8 mouse cellular contexts compared by ENCODE assay signal in genomic region chr17:67584937-67585579, GRCm38 (mm10). TPM values are rescaled to one million over a fixed set of nuclear protein-coding genes. Genes with fewer than 3 reads are reported as not detected.
DNase-seq lines count a peak whose midpoint lies in the region; ATAC-seq and TF ChIP-seq lines count a peak whose summit lies in the region.

No protein-coding gene starts in this region.

- no peak overlapping the region for H3K9ac ChIP-seq in forebrain, embryonic 13.5 days
- H3K9ac ChIP-seq in liver, postnatal 0 days (replicated peaks), result no peak overlapping the region
- H3K9ac ChIP-seq in neural tube, embryonic 15.5 days (replicated peaks), result no peak overlapping the region

- H3K4me2 ChIP-seq in forebrain, embryonic 13.5 days, result no peak overlapping the region
- H3K4me2 ChIP-seq in liver, postnatal 0 days (ENCODE audit: low read depth, low read length), result no peak overlapping the region
- no peak overlapping the region for H3K4me2 ChIP-seq in neural tube, embryonic 15.5 days

- intact Hi-C loops in heart, postnatal 14 days (cut with DNase I), result loop anchor here (2.0 to 10.0 kb wide), 6 partner anchors 82 to 1008 kb away; partner anchors contain the start of gene Ptprm

- no peaks in the 10 kb centered on the region for H3K9me3 ChIP-seq in forebrain, embryonic 13.5 days (replicated peaks)
- no peaks in the 10 kb centered on the region for H3K9me3 ChIP-seq in liver, postnatal 0 days (ENCODE audit: low read length)
- H3K9me3 ChIP-seq in neural tube, embryonic 15.5 days (replicated peaks), result no peaks in the 10 kb centered on the region

- no peaks in the 10 kb centered on the region for H3K4me1 ChIP-seq in forebrain, embryonic 13.5 days
- no peaks in the 10 kb centered on the region for H3K4me1 ChIP-seq in liver, postnatal 0 days (ENCODE audit: insufficient read depth)
- H3K4me1 ChIP-seq in neural tube, embryonic 15.5 days, result peaks cover 7% of the 10 kb centered on the region; the same call in 1 of the 2 replicates

- H3ac ChIP-seq in C2C12 (ENCODE audit: control insufficient read depth, insufficient read length, low read depth), result no peak overlapping the region

- no peak overlapping the region for H3K4me3 ChIP-seq in C2C12 (ENCODE audit: insufficient read depth, poor library complexity, severe bottlenecking)
- H3K4me3 ChIP-seq in forebrain, embryonic 13.5 days, result no peak overlapping the region
- H3K4me3 ChIP-seq in liver, postnatal 0 days (ENCODE audit: low read depth, low read length), result no peak overlapping the region
- H3K4me3 ChIP-seq in neural tube, embryonic 15.5 days (replicated peaks), result no peak overlapping the region

- no peaks in the 10 kb centered on the region for H3K36me3 ChIP-seq in C2C12 (ENCODE audit: control insufficient read depth, insufficient read depth)
- no peaks in the 10 kb centered on the region for H3K36me3 ChIP-seq in forebrain, embryonic 13.5 days (ENCODE audit: poor library complexity, severe bottlenecking)
- H3K36me3 ChIP-seq in liver, postnatal 0 days (replicated peaks; ENCODE audit: insufficient read depth, low read length), result no peaks in the 10 kb centered on the region
- H3K36me3 ChIP-seq in neural tube, embryonic 15.5 days, result no peaks in the 10 kb centered on the region

- no peaks in the 10 kb centered on the region for H3K79me3 ChIP-seq in C2C12 (ENCODE audit: low read depth)

- H3K27ac ChIP-seq in forebrain, embryonic 13.5 days, result no peak overlapping the region
- H3K27ac ChIP-seq in liver, postnatal 0 days (ENCODE audit: low read depth), result no peak overlapping the region
- H3K27ac ChIP-seq in neural tube, embryonic 15.5 days (replicated peaks), result no peak overlapping the region; the same call in 1 of the 2 replicates

- peak; percentile 11 for TF ChIP-seq CTCF in C2C12 (IDR thresholded peaks at IDR 0.05; ENCODE audit: control insufficient read depth, insufficient read depth, insufficient read length)
- peak; percentile 80 for TF ChIP-seq CTCF in liver, postnatal 0 days (IDR thresholded peaks at IDR 0.05; ENCODE audit: low read depth)

- peak; percentile 14 for DNase-seq in c-Kit-positive CD71-positive TER-119-negative erythroid progenitor cells, embryonic 14.5 days (ENCODE audit: low read depth)
- DNase-seq in heart, postnatal 14 days, result peak; percentile 86 to 91
- DNase-seq in kidney, postnatal 36 days, result peak; percentile 75 to 91
- peak; percentile 73 for DNase-seq in liver, postnatal 0 days
- peak; percentile 11 to 18 for DNase-seq in thymus, postnatal 36 days

- H3K79me2 ChIP-seq in C2C12 (ENCODE audit: control insufficient read depth, insufficient read depth), result no peaks in the 10 kb centered on the region

- TF ChIP-seq EP300 in liver, postnatal 0 days (IDR thresholded peaks at IDR 0.05; ENCODE audit: low read depth), result no peak

- H3K27me3 ChIP-seq in C2C12 (ENCODE audit: control insufficient read depth, insufficient read depth, insufficient read length), result peaks cover 7% of the 10 kb centered on the region
- no peaks in the 10 kb centered on the region for H3K27me3 ChIP-seq in forebrain, embryonic 13.5 days
- no peaks in the 10 kb centered on the region for H3K27me3 ChIP-seq in liver, postnatal 0 days (ENCODE audit: insufficient read depth, low read length)
- H3K27me3 ChIP-seq in neural tube, embryonic 15.5 days (replicated peaks), result no peaks in the 10 kb centered on the region

- WGBS in forebrain, embryonic 13.5 days, result 22% methylated on average over 6 of the region's 6 CpGs
- 20% methylated on average over 6 of the region's 6 CpGs for WGBS in liver, postnatal 0 days (ENCODE audit: insufficient replicate concordance)
- 18% methylated on average over 6 of the region's 6 CpGs for WGBS in neural tube, embryonic 15.5 days

- ATAC-seq in forebrain, embryonic 13.5 days, result peak; percentile 90
- no peak for ATAC-seq in liver, postnatal 0 days
- peak; percentile 79 for ATAC-seq in neural tube, embryonic 15.5 days (ENCODE audit: low FRiP score)

TF ChIP-seq in C2C12, 6 proteins besides CTCF, POLR2A, EP300 and RAD21:
- no peak for TF ChIP-seq USF1 (IDR thresholded peaks at IDR 0.05; ENCODE audit: low read depth)
- no peak for TF ChIP-seq MAX (IDR thresholded peaks at IDR 0.05)
- no peak for TF ChIP-seq FOSL1 (IDR thresholded peaks at IDR 0.05; ENCODE audit: insufficient read depth, low read length, poor library complexity, severe bottlenecking)
- TF ChIP-seq MYOG (IDR thresholded peaks at IDR 0.05; ENCODE audit: control insufficient read depth, extremely low read depth, insufficient read length), result no peak
- no peak for TF ChIP-seq MYOD1 (IDR thresholded peaks at IDR 0.05; ENCODE audit: control insufficient read depth, insufficient read length, low read depth)
- TF ChIP-seq CEBPB (IDR thresholded peaks at IDR 0.05; ENCODE audit: low read depth), result no peak

RNA-seq across cellular contexts. Expression of gene Lrrc30, which starts 47.5 kb away (rescaled TPM):
- polyA plus RNA-seq in C2C12 (2012; fragmentation: generic; extraction: Trizol), result 0.25 TPM
- not detected in 2 replicates for polyA plus RNA-seq in forebrain, embryonic 13.5 days (2015; fragmentation: Nextera tagmentation; extraction: Ambion mirVana)
- under 1 TPM; 0.32 to 0.50 TPM for total RNA-seq in heart, postnatal 14 days (2021)
- polyA plus RNA-seq in liver, postnatal 0 days (2015; fragmentation: Nextera tagmentation; extraction: Ambion mirVana), result not detected in 2 replicates
- polyA plus RNA-seq in neural tube, embryonic 15.5 days (2015; fragmentation: Nextera tagmentation; extraction: Ambion mirVana), result 0.12 TPM in 1 of 2 replicates, not detected in the other

Comparison
In these comparisons a context has a peak if more than half of its experiments do, and no peak if none do; other contexts are left out.
1. DNase-seq: peak in every context shown above with its lines; median percentile 88 in heart, postnatal 14 days; 83 in kidney, postnatal 36 days; 73 in liver, postnatal 0 days; 14 in thymus, postnatal 36 days; 14 in c-Kit-positive CD71-positive TER-119-negative erythroid progenitor cells, embryonic 14.5 days.